Mouse (Mus musculus) stomach, embryonic 14.5 days (tissue): ENCODE results near the gene Dtd1. TPM values are rescaled to one million over a fixed set of nuclear protein-coding genes. Genes with fewer than 3 reads are reported as not detected.

ENCODE experiments used
- ATAC-seq: fragments of 200-750 bp; cut with Nextera tagmentation; 2 replicates; pipeline ENCODE4 v1.8.0; 2017; ENCODE audit warnings: low read depth, moderate TSS enrichment; ENCODE audit not compliant: insufficient number of reproducible peaks, insufficient read depth, low FRiP score
- H3K27ac ChIP-seq: fragments of 300-500 bp; sonication (generic); 2 replicates; pipeline ENCODE4 v1.5.1; 2014; ENCODE audit warnings: mild to moderate bottlenecking, low read length, moderate library complexity, mixed read lengths
- H3K27me3 ChIP-seq: fragments of 300-500 bp; sonication (generic); 2 replicates; pipeline ENCODE4 v1.6.1; 2014; ENCODE audit warnings: low read length, control low read depth, mixed read lengths; ENCODE audit not compliant: control insufficient read depth, insufficient read depth
- H3K36me3 ChIP-seq: fragments of 300-500 bp; sonication (generic); 2 replicates; pipeline ENCODE4 v1.6.1; 2014; ENCODE audit warnings: mild to moderate bottlenecking, control low read depth, low read length, moderate library complexity, mixed read lengths; ENCODE audit not compliant: control insufficient read depth, insufficient read depth
- H3K4me1 ChIP-seq: fragments of 300-500 bp; sonication (generic); 2 replicates; pipeline ENCODE4 v1.6.1; 2014; ENCODE audit warnings: low read length, control low read depth, mixed read lengths; ENCODE audit not compliant: control insufficient read depth, insufficient read depth
- H3K4me2 ChIP-seq: fragments of 300-500 bp; sonication (generic); replicated peaks from 2 replicates; pipeline ENCODE4 v1.6.1; 2014; ENCODE audit warnings: low read depth, low read length, control low read depth
- H3K4me3 ChIP-seq: fragments of 300-500 bp; sonication (generic); 2 replicates; pipeline ENCODE4 v1.5.1; 2014; ENCODE audit warnings: low read depth, low read length, control low read depth
- H3K9ac ChIP-seq: fragments of 300-500 bp; sonication (generic); replicated peaks from 2 replicates; pipeline ENCODE4 v1.6.1; 2014; ENCODE audit warnings: low read depth, mild to moderate bottlenecking, control low read depth, low read length, moderate library complexity, mixed read lengths
- H3K9me3 ChIP-seq: fragments of 300-500 bp; sonication (generic); 2 replicates; pipeline ENCODE4 v1.6.1; 2016; ENCODE audit warnings: low read depth, low read length, control low read depth; ENCODE audit not compliant: control insufficient read depth
- WGBS: fragments of 180-500 bp; shearing (Covaris S2); extraction: QIAGEN DNeasy Blood & Tissue Kit; methylation state at CpG from one replicate; pipeline ENCODE4 v1.1.7; 2014; 5-methylcytosine and 5-hydroxymethylcytosine counted together
- polyA plus RNA-seq: library from polyadenylated mRNA; unstranded; fragments of >200 nt; fragmentation: Nextera tagmentation; extraction: Ambion mirVana; gene quantifications from 2 replicates; pipeline ENCODE4 v1.2.1, GENCODE M21; 2014

Dtd1 gene
- polyA plus RNA-seq, 1 experiment from 2014 or later, result 36.9 TPM

GRCm38 (mm10) chr2:144634729-144635128 is 35.0 kb downstream of the Dtd1 start:
- ATAC-seq, result no peak
- Histone ChIP-seq H3K4me1 (no peaks in the 10 kb centered on the region), H3K27ac (no peak overlapping the region), H3K4me3 (no peak overlapping the region), H3K9me3 (no peaks in the 10 kb centered on the region), H3K4me2 (no peak overlapping the region), H3K9ac (no peak overlapping the region), H3K27me3 (no peaks in the 10 kb centered on the region), H3K36me3 (no peaks in the 10 kb centered on the region)
- WGBS, result 72% methylated on average over 2 of the region's 2 CpGs

- Histone ChIP-seq H3K27me3 (no peaks in the 10 kb centered on the region), H3K9ac (no peak overlapping the region), H3K4me3 (no peak overlapping the region), H3K27ac (no peak overlapping the region), H3K4me2 (no peak overlapping the region), H3K9me3 (no peaks in the 10 kb centered on the region), H3K36me3 (no peaks in the 10 kb centered on the region), H3K4me1 (no peaks in the 10 kb centered on the region)
- 22% methylated on average over 5 of the region's 5 CpGs for WGBS
- no peak; the same call in 1 of the 2 replicates for ATAC-seq
Measured at GRCm38 (mm10) chr2:144635644-144636320, 36.1 kb downstream of the Dtd1 start.

GRCm38 (mm10) chr2:144637204-144637603 is 37.5 kb downstream of the Dtd1 start:
- 76% methylated on average over 4 of the region's 4 CpGs for WGBS
- Histone ChIP-seq H3K27ac (no peak overlapping the region), H3K9ac (no peak overlapping the region)

GRCm38 (mm10) chr2:144637671-144638395 is 38.1 kb downstream of the Dtd1 start:
- no peak overlapping the region for H3K4me3 ChIP-seq
- no peaks in the 10 kb centered on the region for H3K27me3 ChIP-seq
- no peaks in the 10 kb centered on the region for H3K36me3 ChIP-seq
- H3K4me2 ChIP-seq, result no peak overlapping the region
- no peak for ATAC-seq
- 84% methylated on average over 10 of the region's 12 CpGs for WGBS
- H3K27ac ChIP-seq, result no peak overlapping the region
- no peaks in the 10 kb centered on the region for H3K4me1 ChIP-seq
- H3K9ac ChIP-seq, result no peak overlapping the region
- no peaks in the 10 kb centered on the region for H3K9me3 ChIP-seq

More at GRCm38 (mm10) chr2:144637204-144637603, 37.5 kb downstream of the Dtd1 start:
- ATAC-seq, result no peak
- Histone ChIP-seq H3K4me1 (no peaks in the 10 kb centered on the region), H3K9me3 (no peaks in the 10 kb centered on the region), H3K4me2 (no peak overlapping the region), H3K36me3 (no peaks in the 10 kb centered on the region), H3K4me3 (no peak overlapping the region), H3K27me3 (no peaks in the 10 kb centered on the region)

GRCm38 (mm10) chr2:144638719-144639118 is 39.0 kb downstream of the Dtd1 start:
- H3K4me1 ChIP-seq, result no peaks in the 10 kb centered on the region
- H3K27me3 ChIP-seq, result no peaks in the 10 kb centered on the region
- 47% methylated on average over 4 of the region's 4 CpGs for WGBS
- ATAC-seq, result no peak
- H3K9me3 ChIP-seq, result no peaks in the 10 kb centered on the region
- H3K4me3 ChIP-seq, result no peak overlapping the region
- H3K27ac ChIP-seq, result no peak overlapping the region
- no peak overlapping the region for H3K9ac ChIP-seq
- no peak overlapping the region for H3K4me2 ChIP-seq
- no peaks in the 10 kb centered on the region for H3K36me3 ChIP-seq

GRCm38 (mm10) chr2:144640101-144640500 is 40.4 kb downstream of the Dtd1 start:
- no peaks in the 10 kb centered on the region for H3K4me1 ChIP-seq
- no peak for ATAC-seq
- H3K4me2 ChIP-seq, result no peak overlapping the region
- H3K27me3 ChIP-seq, result no peaks in the 10 kb centered on the region
- WGBS, result 81% methylated on average over 7 of the region's 7 CpGs
- no peaks in the 10 kb centered on the region for H3K9me3 ChIP-seq
- no peak overlapping the region for H3K9ac ChIP-seq
- H3K4me3 ChIP-seq, result no peak overlapping the region
- no peak overlapping the region for H3K27ac ChIP-seq
- no peaks in the 10 kb centered on the region for H3K36me3 ChIP-seq

- H3K4me3 ChIP-seq, result no peak overlapping the region
- H3K4me1 ChIP-seq, result no peaks in the 10 kb centered on the region
- no peak for ATAC-seq
- H3K9ac ChIP-seq, result no peak overlapping the region
- H3K4me2 ChIP-seq, result no peak overlapping the region
- no peak overlapping the region for H3K27ac ChIP-seq
- no peaks in the 10 kb centered on the region for H3K9me3 ChIP-seq
- H3K27me3 ChIP-seq, result no peaks in the 10 kb centered on the region
- 89% methylated on average over 4 of the region's 4 CpGs for WGBS
- no peaks in the 10 kb centered on the region for H3K36me3 ChIP-seq
Measured at GRCm38 (mm10) chr2:144641991-144642390, 42.3 kb downstream of the Dtd1 start.

GRCm38 (mm10) chr2:144646360-144646759 is 46.7 kb downstream of the Dtd1 start:
- ATAC-seq, result no peak

More at GRCm38 (mm10) chr2:144646360-144646759, 46.7 kb downstream of the Dtd1 start:
- Histone ChIP-seq H3K27ac (no peak overlapping the region), H3K4me1 (no peaks in the 10 kb centered on the region), H3K9me3 (no peaks in the 10 kb centered on the region), H3K9ac (no peak overlapping the region), H3K4me3 (no peak overlapping the region), H3K36me3 (no peaks in the 10 kb centered on the region), H3K4me2 (no peak overlapping the region), H3K27me3 (no peaks in the 10 kb centered on the region)
- WGBS, result 80% methylated on average over 10 of the region's 10 CpGs
